Mouse (Mus musculus): ENCODE measurements around the gene Ccl9.

Gene Ccl9

GRCm38 (mm10) chr11:83578186-83578760, at the start of gene Ccl9:
Ccl9 (minus strand) TSS chr11:83578636.
- no peak for DNase-seq (ENCODE audit: low read depth)

DNA sequence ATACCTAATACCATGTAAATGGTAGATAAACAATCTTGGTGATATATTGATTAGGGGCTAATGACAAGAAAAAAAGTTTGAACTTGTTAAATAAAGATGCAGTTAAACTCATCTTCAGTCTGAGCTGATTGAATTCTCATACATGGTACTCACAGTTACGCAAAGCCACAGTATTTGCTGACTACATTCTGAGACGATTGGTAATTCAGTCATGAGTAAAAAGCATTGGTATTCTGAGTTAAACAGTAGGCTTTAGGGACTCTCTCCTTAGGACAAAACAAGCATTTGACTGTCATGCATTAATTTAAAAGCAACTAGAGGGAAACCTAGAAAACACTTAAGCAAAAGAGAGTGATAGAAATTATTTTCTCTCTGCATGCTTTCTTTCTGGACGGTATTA, 45.1 kb upstream of the Ccl9 start:
- no peak for DNase-seq (ENCODE audit: low read depth)

- no peak for DNase-seq (ENCODE audit: low read depth)
Observed at GRCm38 (mm10) chr11:83619037-83619436, 40.6 kb upstream of the Ccl9 start.

DNA sequence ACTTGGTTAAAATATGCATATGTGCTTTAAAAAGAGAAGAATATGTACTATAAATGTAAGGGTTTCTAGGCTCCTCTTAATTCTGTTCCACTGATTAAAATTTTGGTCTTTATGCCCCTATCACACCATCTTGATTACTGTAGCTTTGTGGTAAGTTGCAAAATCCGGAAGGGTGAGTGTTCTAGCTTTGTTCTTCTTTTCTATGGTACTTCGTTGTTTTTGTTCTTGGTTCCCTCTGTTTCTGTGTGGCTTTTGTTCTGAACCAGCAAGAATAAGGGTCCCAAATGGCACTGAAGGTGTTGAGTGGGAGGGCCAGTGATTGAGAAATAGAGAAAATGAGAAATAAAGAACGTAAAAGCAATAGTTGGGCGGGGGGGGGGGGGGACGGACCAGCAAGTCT, 39.8 kb upstream of the Ccl9 start:
- DNase-seq (ENCODE audit: low read depth): no peak

DNA sequence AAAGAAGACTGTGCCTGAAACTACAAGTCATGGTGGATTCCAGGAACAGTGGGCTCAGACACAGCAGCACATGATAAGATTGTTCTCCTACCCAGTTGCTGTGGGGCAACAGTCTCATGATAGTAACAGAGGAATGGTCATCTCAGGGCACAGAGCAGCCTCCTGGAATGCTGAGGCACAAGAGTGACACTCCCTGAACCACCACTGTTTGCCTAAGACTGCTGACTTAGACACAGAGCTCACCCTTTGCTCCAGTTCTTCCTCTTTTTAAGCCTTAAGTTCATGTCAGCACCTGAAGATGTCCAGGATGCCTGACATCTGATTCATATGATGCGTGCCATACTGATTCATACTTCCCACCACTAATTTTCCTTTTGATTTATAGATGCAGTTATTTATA, 38.1 kb upstream of the Ccl9 start:
- no peak for DNase-seq (ENCODE audit: low read depth)

- no peak for DNase-seq (ENCODE audit: low read depth)
Observed at GRCm38 (mm10) chr11:83610900-83611299, 32.5 kb upstream of the Ccl9 start.

- DNase-seq (ENCODE audit: low read depth): no peak
Observed at GRCm38 (mm10) chr11:83606396-83606795, 28.0 kb upstream of the Ccl9 start.

DNA sequence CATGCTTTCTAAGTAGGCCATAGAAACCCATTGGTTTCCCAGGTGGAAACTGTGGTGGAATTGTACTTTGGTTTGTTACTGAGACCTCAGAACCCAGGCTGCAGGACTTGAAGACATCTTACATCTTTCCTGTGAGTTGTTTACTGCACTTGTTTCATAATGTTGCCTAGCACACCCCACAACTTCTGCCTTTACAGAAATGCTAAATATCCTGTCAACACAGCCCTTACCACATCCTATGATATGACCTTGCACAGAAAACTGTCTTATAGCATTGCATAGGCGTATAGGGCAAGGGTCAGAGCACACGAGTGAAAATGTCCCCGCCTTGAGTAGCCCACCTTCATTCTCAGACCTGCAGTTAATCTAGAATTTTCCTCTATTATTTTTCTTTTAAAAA, 27.1 kb upstream of the Ccl9 start:
- peak; percentile 5 for DNase-seq (ENCODE audit: low read depth)

DNA sequence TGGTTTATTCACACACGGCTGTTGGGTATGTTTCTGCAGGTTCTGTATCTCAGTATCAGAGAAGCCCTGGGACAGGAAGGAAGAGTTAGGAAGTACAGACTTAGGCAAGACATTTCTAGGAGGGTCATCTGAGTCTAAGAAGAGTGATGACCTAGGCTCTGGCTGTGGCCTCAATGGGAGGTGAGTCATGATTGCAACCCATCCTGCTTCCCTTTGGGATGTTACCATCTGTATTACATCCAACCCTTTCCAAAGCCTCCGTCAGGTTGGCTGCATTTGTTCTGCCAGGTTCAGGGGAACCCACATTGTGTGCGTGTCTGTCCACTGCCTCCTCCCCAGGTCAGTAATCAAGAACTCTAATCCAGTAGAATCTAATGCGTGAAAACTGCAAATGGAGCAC, 26.3 kb upstream of the Ccl9 start:
- DNase-seq (ENCODE audit: low read depth): no peak

GRCm38 (mm10) chr11:83603399-83603798, 25.0 kb upstream of the Ccl9 start:
- DNase-seq (ENCODE audit: low read depth): no peak

DNA sequence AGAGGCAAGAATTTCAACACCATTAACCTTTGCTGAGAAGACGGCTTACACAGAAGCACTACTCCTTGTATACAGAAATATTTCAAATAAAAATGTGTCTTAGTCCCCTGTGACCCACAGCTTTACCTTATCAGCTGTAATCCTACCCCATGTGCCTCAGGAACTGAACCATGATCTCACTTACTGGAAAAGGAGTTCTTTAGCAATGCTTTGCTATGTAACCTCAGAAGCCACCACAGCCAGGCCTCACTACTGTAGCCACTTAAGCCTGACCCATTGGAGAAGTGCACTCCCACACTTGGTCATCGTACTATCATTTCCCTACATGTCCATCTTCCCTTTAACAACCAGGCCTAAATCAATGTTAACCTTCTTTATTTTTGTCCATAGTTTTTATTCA, 22.1 kb upstream of the Ccl9 start:
- DNase-seq (ENCODE audit: low read depth): no peak

DNA sequence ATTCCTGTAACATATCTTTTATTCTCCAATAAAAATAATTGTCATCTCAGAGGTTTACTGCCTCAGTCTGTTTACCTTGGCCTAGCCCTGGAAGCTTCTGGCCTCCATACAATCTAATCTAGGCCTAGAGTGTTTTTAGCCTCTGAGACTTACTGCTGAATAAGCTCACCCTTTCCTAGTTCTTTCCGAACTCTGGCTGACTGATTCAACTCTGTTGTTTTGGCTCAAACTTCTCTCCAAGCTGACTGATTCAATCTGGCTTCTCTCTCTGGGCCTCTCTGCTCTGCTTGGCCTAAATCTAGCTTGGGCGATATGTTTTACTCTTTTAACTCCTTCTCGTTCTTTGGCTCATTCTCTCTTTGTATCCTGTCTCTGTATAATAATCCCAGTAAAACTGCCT, 20.6 kb upstream of the Ccl9 start:
- DNase-seq (ENCODE audit: low read depth): no peak

- no peak for DNase-seq (ENCODE audit: low read depth)
Observed at GRCm38 (mm10) chr11:83598207-83598837, 19.9 kb upstream of the Ccl9 start.

- DNase-seq (ENCODE audit: low read depth): no peak
Observed at GRCm38 (mm10) chr11:83597796-83598195, 19.4 kb upstream of the Ccl9 start.

DNA sequence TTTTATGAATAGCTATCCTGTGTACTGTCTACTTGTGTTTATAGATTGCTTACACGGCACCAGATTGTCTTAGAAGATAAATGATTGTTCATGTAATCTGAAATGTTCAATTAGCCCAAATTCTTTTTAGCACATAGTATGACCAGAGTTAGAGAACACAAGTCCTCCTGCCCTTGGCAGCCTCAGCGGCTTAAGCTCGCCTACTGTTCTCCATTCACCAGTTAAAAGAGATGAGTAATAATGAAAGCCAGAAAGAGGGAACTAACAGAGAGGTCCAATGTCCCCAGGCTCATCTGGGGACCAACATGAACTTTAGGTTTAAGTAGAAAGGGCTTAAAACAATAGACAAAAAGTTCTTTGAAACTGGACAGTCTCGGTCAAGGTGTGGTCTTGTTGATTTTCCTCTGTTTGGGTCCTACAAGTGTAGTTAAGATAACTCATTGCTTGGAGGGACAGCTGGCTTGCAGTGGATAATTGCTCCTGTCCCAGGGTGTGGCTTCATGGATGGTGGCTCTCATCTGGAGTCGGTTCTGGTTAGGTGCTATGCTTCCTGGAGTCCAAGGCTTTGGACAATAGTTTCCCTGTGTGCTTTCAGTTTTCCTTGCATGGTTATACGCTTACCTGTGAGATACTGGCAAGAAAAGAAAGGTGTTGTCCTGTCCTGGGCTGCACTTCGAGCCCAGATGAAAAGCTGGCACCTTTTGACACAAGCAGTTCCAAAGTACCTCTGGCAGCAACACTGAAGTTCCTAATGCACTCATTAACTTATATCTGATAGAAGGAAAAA, 17.4 kb upstream of the Ccl9 start:
- DNase-seq (ENCODE audit: low read depth): no peak

DNA sequence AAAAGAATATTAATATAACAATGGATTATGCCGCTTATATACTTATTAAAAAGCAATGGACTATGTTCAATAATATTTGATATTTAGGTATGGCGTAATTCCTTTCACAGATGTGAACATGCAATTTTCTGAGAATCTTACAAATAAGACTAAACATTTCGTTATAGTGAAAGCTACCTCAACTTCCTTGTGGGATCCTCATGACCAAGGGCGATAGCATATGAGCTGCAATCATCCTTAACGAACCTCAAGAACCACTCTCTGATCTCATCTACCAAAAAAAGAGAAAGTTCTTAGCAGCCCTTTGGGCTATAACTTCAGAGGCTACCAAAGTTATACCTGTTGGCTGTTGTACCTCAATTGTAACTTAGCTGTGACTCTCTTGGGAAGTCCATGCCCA, 15.0 kb upstream of the Ccl9 start:
- no peak for DNase-seq (ENCODE audit: low read depth)

- no peak for DNase-seq (ENCODE audit: low read depth)
Observed at GRCm38 (mm10) chr11:83592853-83593252, 14.4 kb upstream of the Ccl9 start, which contains the start of gene Ccl6. Ccl6 (minus strand) TSS chr11:83593087.

- no peak for DNase-seq (ENCODE audit: low read depth)
Observed at GRCm38 (mm10) chr11:83584232-83584631, 5.8 kb upstream of the Ccl9 start.

- no peak for DNase-seq (ENCODE audit: low read depth)
Observed at GRCm38 (mm10) chr11:83583450-83583754, 5.0 kb upstream of the Ccl9 start.

- DNase-seq (ENCODE audit: low read depth): no peak
Observed at GRCm38 (mm10) chr11:83582626-83583449, 4.4 kb upstream of the Ccl9 start.

GRCm38 (mm10) chr11:83581626-83582610, 3.5 kb upstream of the Ccl9 start:
- no peak for DNase-seq (ENCODE audit: low read depth)

All from induced T-regulatory cell, adult 2 months (primary cell).